Mouse (Mus musculus) thymus, adult 2 months (tissue): ENCODE data around the gene Rpl22l1.
"Not testable (repeated sequence)": the region's sequence is repeated elsewhere in the genome, so short reads cannot be mapped to it uniquely, and the experiment has no call there.

Source experiments
- CTCF ChIP-seq: fragments of 200-500 bp; IDR thresholded peaks from 2 replicates; pipeline ENCODE4 v1.5.1; 2012; ENCODE audit warnings: mild to moderate bottlenecking, control low read depth, low read length, moderate library complexity, borderline replicate concordance; ENCODE audit not compliant: control insufficient read depth, poor library complexity, insufficient read depth; ENCODE audit errors: extremely low read depth
- POLR2A ChIP-seq: fragments of 200-500 bp; IDR thresholded peaks from 2 replicates; pipeline ENCODE4 v1.6.1; 2012; ENCODE audit warnings: mild to moderate bottlenecking, low read length, control low read depth, moderate library complexity; ENCODE audit not compliant: control insufficient read depth, poor library complexity, insufficient read depth; ENCODE audit errors: extremely low read depth

DNA sequence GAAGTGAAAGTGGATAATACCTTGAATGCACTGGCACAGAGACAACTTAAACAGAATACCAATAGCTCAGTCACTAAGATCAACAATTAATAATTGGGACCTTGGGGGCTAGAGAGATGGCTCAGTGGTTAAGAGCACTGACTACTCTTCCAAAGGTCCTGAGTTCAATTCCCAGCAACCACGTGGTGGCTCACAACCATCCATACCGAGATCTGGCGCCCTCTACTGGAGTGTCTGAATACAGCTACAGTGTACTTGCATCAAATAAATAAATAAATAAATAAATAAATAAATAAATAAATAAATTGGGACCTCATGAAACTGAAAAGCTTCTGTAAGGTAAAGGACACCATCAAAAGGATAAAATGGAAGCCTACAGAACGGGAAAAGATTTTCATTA is 32.3 kb upstream of the Rpl22l1 start:
- not testable (repeated sequence) for TF ChIP-seq CTCF, POLR2A
